Mouse (Mus musculus) megakaryocyte, embryonic 14.5 days (primary cell): ENCODE data around the gene Zfp84.

Experiments
- FLI1 ChIP-seq: IDR thresholded peaks from 2 replicates; pipeline ENCODE4 v1.6.1; 2012; ENCODE audit warnings: low read length, inconsistent platforms, mixed read lengths
- GATA1 ChIP-seq: IDR thresholded peaks from 3 replicates; pipeline ENCODE4 v1.6.1; 2012; ENCODE audit warnings: mixed read lengths, low read length, inconsistent platforms, borderline replicate concordance

- TF ChIP-seq FLI1 (no peak), GATA1 (no peak)
These were observed 8.2 kb downstream of the Zfp84 start for GRCm38 (mm10) chr7:29776568-29776967.
